Mouse (Mus musculus) MEL (cell line): ENCODE measurements at regions not wholly inside any gene's neighbourhood (a gene's known extent, or its start where the extent isn't known, plus 50 kb on each side); places are given as distances from the start of the nearest gene placed in this dataset.

ENCODE experiments used
- CHD2 ChIP-seq: IDR thresholded peaks from 2 replicates; pipeline ENCODE4 v1.6.1; 2011; ENCODE audit warnings: low read length, improper control_type of control experiment
- MAFK ChIP-seq: IDR thresholded peaks from 2 replicates; pipeline ENCODE4 v1.6.1; 2011; ENCODE audit warnings: low read depth, mild to moderate bottlenecking, low read length, improper control_type of control experiment, borderline replicate concordance
- POLR2A ChIP-seq, 2 experiments: IDR thresholded peaks; 2 replicates each; pipeline ENCODE4 v1.6.1; 2011 to 2012; ENCODE audit warnings: low read length in 2 of 2, mild to moderate bottlenecking in 2 of 2, control low read depth in 1 of 2, improper control_type of control experiment in 1 of 2, low read depth in 1 of 2, moderate library complexity in 1 of 2; ENCODE audit not compliant: control insufficient read depth in 1 of 2, insufficient read depth in 1 of 2, poor library complexity in 1 of 2
- POLR2AphosphoS5 ChIP-seq: IDR thresholded peaks from 2 replicates; pipeline ENCODE4 v1.6.1; 2012; ENCODE audit warnings: low read depth, borderline replicate concordance, mild to moderate bottlenecking, inconsistent platforms, low read length, moderate library complexity, mixed read lengths
- TAL1 ChIP-seq: IDR thresholded peaks from 2 replicates; pipeline ENCODE4 v1.6.1; 2012; ENCODE audit warnings: mild to moderate bottlenecking, inconsistent platforms, low read length, moderate library complexity, mixed read lengths

GRCm38 (mm10) chr8:33089731-33090130, 338.8 kb upstream of the 5930422O12Rik start:
- TF ChIP-seq POLR2AphosphoS5 (no peak), TAL1 (no peak), POLR2A (IDR thresholded peaks at IDR 0.05; ENCODE audit: control insufficient read depth in 1 of 2, insufficient read depth in 1 of 2, low read depth in 1 of 2, low read length in 2 of 2, poor library complexity in 1 of 2) (no peak), CHD2 (no peak), MAFK (no peak)
